Mouse (Mus musculus) kidney, postnatal 0 days (tissue): ENCODE results near the gene Rhox3e. TPM values are rescaled to one million over a fixed set of nuclear protein-coding genes. Genes with fewer than 3 reads are reported as not detected.
"Not testable (repeated sequence)": the region's sequence is repeated elsewhere in the genome, so short reads cannot be mapped to it uniquely, and the experiment has no call there.

ENCODE experiments used
- ATAC-seq: fragments of 200-750 bp; cut with Nextera tagmentation; replicated peaks from 2 replicates; pipeline ENCODE4 v1.8.0; 2017; ENCODE audit warnings: low read depth, moderate number of reproducible peaks, moderate TSS enrichment, moderate library complexity; ENCODE audit not compliant: low FRiP score
- DNase-seq: peaks from one replicate; pipeline ENCODE4 v3.0.0-alpha.2; 2016; ENCODE audit warnings: low spot score
- H3K27ac ChIP-seq: fragments of 300-500 bp; sonication (generic); 2 replicates; pipeline ENCODE4 v1.5.1; 2014; ENCODE audit warnings: mild to moderate bottlenecking
- H3K27me3 ChIP-seq: fragments of 300-500 bp; sonication (generic); 2 replicates; pipeline ENCODE4 v1.6.1; 2014; ENCODE audit warnings: low read length, mixed read lengths; ENCODE audit not compliant: insufficient read depth
- H3K36me3 ChIP-seq: fragments of 300-500 bp; sonication (generic); 2 replicates; pipeline ENCODE4 v1.6.1; 2014; ENCODE audit warnings: low read length, mixed read lengths; ENCODE audit not compliant: insufficient read depth
- H3K4me1 ChIP-seq: fragments of 300-500 bp; sonication (generic); replicated peaks from 2 replicates; pipeline ENCODE4 v1.6.1; 2014; ENCODE audit warnings: antibody characterized with exemption, low read length, mixed read lengths; ENCODE audit not compliant: insufficient read depth
- H3K4me2 ChIP-seq: fragments of 300-500 bp; sonication (generic); 2 replicates; pipeline ENCODE4 v1.6.1; 2014; ENCODE audit warnings: mild to moderate bottlenecking, low read length, moderate library complexity, mixed read lengths
- H3K4me3 ChIP-seq: fragments of 300-500 bp; sonication (generic); replicated peaks from 2 replicates; pipeline ENCODE4 v1.5.1; 2014; ENCODE audit warnings: low read depth, low read length
- H3K9ac ChIP-seq: fragments of 300-500 bp; sonication (generic); 2 replicates; pipeline ENCODE4 v1.6.1; 2014; ENCODE audit warnings: low read depth, low read length
- H3K9me3 ChIP-seq: fragments of 300-500 bp; sonication (generic); replicated peaks from 2 replicates; pipeline ENCODE4 v1.6.1; 2016; ENCODE audit warnings: low read length, inconsistent platforms, mixed read lengths
- WGBS: fragments of 180-500 bp; shearing (Covaris S2); extraction: QIAGEN DNeasy Blood & Tissue Kit; methylation state at CpG from one replicate; pipeline ENCODE4 v1.1.7; 2014; 5-methylcytosine and 5-hydroxymethylcytosine counted together
- polyA plus RNA-seq: library from polyadenylated mRNA; unstranded; fragments of >200 nt; fragmentation: Nextera tagmentation; extraction: Ambion mirVana; gene quantifications from 2 replicates; pipeline ENCODE4 v1.2.1, GENCODE M21; 2015

Rhox3e gene
- polyA plus RNA-seq, result not detected in 2 replicates

GRCm38 (mm10) chrX:37541719-37542118 lies at the start of gene Rhox3e:
Gene Rhox3e, plus strand, starts transcription at chrX:37542019.
- WGBS, result no CpG with 5 or more reads among the region's 4 CpGs
- H3K27ac ChIP-seq, H3K4me2 ChIP-seq, H3K36me3 ChIP-seq, DNase-seq, H3K27me3 ChIP-seq, H3K9me3 ChIP-seq, ATAC-seq, H3K9ac ChIP-seq, H3K4me3 ChIP-seq, H3K4me1 ChIP-seq: not testable (repeated sequence)

GRCm38 (mm10) chrX:37514059-37514458 lies 27.8 kb upstream of the Rhox3e start, which contains the start of gene Rhox4d:
Gene Rhox4d, plus strand, starts transcription at chrX:37514359.
- not testable (repeated sequence) for H3K4me1 ChIP-seq, H3K36me3 ChIP-seq, ATAC-seq, H3K27me3 ChIP-seq, H3K4me2 ChIP-seq, DNase-seq, H3K9ac ChIP-seq, H3K9me3 ChIP-seq, H3K27ac ChIP-seq, H3K4me3 ChIP-seq
- WGBS, result 96% methylated on average over 15 of the region's 18 CpGs

DNA sequence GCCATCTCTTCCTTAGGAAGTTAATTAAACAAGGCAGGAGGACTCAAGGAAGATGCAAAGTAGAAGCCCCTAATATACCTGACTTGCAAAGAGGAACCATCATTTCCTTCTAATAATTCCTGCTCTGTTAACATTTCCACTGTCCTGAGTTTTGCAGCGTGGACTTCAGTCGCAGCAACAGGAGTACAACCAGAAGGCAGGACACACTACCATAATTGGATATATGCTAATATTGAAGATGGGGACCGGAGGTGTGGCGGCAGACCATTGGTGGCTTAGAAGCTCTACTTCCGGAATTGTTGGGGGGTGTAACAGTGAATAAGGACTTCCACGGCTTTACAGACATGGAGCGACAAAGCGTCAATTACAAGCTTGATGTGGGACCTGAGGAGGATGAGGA lies 11.7 kb upstream of the Rhox3e start, which contains the start of gene Rhox2e:
TSS of gene Rhox2e (plus strand) at position 301 of the 400 bp plus-strand sequence.
- not testable (repeated sequence) for H3K4me1 ChIP-seq, H3K27ac ChIP-seq, H3K27me3 ChIP-seq, ATAC-seq, H3K4me3 ChIP-seq, H3K36me3 ChIP-seq, H3K4me2 ChIP-seq, H3K9ac ChIP-seq, DNase-seq, H3K9me3 ChIP-seq
- 93% methylated on average over 2 of the region's 8 CpGs for WGBS

DNA sequence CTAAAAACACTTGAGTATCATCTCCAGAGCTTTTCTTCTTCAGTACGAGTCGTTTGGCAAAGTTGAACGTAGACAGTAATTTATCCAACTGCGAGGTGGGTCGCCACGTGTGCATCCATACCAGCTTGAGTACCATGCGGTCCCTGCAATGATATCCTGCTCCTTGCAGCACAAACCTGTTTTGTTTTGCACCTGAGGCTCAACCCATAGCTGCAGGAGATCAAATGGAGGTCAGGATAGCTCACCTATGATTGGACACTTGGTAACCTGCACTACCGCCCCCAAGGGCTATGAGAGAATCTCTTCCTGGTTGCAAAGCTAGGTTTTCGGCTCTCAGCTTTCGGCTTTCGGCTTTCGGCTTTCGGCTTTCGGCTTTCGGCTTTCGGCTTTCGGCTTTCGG lies 15.3 kb downstream of the Rhox3e start, which contains the start of gene Rhox4e:
TSS of gene Rhox4e (plus strand) at position 301 of the 400 bp plus-strand sequence.
- H3K36me3 ChIP-seq, DNase-seq, H3K4me2 ChIP-seq, H3K9ac ChIP-seq, ATAC-seq, H3K27me3 ChIP-seq, H3K27ac ChIP-seq, H3K9me3 ChIP-seq, H3K4me1 ChIP-seq, H3K4me3 ChIP-seq: not testable (repeated sequence)
- 95% methylated on average over 10 of the region's 18 CpGs for WGBS

DNA sequence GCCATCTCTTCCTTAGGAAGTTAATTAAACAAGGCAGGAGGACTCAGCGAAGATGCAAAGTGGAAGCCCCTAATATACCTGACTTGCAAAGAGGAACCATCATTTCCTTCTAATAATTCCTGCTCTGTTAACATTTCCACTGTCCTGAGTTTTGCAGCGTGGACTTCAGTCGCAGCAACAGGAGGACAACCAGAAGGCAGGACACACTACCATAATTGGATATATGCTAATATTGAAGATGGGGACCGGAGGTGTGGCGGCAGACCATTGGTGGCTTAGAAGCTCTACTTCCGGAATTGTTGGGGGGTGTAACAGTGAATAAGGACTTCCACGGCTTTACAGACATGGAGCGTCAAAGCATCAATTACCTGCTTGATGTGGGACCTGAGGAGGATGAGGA lies 29.3 kb downstream of the Rhox3e start, which contains the start of gene Rhox2f:
TSS of gene Rhox2f (plus strand) at position 301 of the 400 bp plus-strand sequence.
- H3K36me3 ChIP-seq, H3K9ac ChIP-seq, H3K4me3 ChIP-seq, ATAC-seq, H3K4me2 ChIP-seq, H3K4me1 ChIP-seq, DNase-seq, H3K27ac ChIP-seq, H3K27me3 ChIP-seq, H3K9me3 ChIP-seq: not testable (repeated sequence)
- 92% methylated on average over 6 of the region's 8 CpGs for WGBS

- not testable (repeated sequence) for H3K9me3 ChIP-seq, H3K9ac ChIP-seq, H3K27me3 ChIP-seq, H3K4me1 ChIP-seq, H3K4me3 ChIP-seq, H3K36me3 ChIP-seq, H3K4me2 ChIP-seq, H3K27ac ChIP-seq, ATAC-seq
- DNase-seq, result peak; percentile 0
- 40% methylated on average over 2 of the region's 2 CpGs for WGBS
These were observed 30.8 kb downstream of the Rhox3e start for GRCm38 (mm10) chrX:37572638-37573037.

DNA sequence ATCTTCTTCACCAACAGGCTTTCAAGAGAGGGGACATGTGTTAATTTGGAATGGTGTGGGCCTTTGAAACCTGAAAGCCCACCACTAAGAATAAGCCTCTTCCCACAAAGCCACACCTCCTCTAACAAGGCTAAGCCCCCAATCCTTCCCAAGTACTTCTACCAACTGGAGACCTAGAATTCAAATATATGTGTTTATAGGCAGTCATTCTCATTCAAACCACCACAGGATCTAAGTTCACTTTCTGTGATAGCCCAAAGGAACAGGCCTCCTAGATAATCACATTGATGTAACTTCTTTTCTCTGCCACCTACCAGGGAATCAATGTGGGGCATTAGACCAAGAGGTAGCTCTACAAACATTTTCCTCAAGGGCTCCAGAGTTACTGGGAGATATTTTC lies 38.9 kb downstream of the Rhox3e start, which contains the start of gene Rhox3f:
TSS of gene Rhox3f (plus strand) at position 301 of the 400 bp plus-strand sequence.
- DNase-seq, H3K4me2 ChIP-seq, H3K9ac ChIP-seq, ATAC-seq, H3K27ac ChIP-seq, H3K9me3 ChIP-seq, H3K27me3 ChIP-seq, H3K4me1 ChIP-seq, H3K4me3 ChIP-seq, H3K36me3 ChIP-seq: not testable (repeated sequence)

Other genes with a start within 250 kb of the Rhox3e start
- gene Rhox3a2, start 162.0 kb upstream of the Rhox3e start, polyA plus RNA-seq, result not detected in 2 replicates
- not detected in 2 replicates for gene Rhox4a2, start 151.2 kb upstream of the Rhox3e start, polyA plus RNA-seq
- not detected in 2 replicates for gene Rhox2b, start 130.0 kb upstream of the Rhox3e start, polyA plus RNA-seq
- gene Rhox4b, start 109.5 kb upstream of the Rhox3e start, polyA plus RNA-seq, result not detected in 2 replicates
- gene Rhox2c, start 88.3 kb upstream of the Rhox3e start, polyA plus RNA-seq, result not detected in 2 replicates
- not detected in 2 replicates for gene Rhox3c, start 83.4 kb upstream of the Rhox3e start, polyA plus RNA-seq
- gene Rhox4c, start 61.7 kb upstream of the Rhox3e start, polyA plus RNA-seq, result not detected in 2 replicates
- gene Rhox2d, start 48.6 kb upstream of the Rhox3e start, polyA plus RNA-seq, result not detected in 2 replicates
- not detected in 2 replicates for gene Rhox4d, start 27.7 kb upstream of the Rhox3e start, polyA plus RNA-seq
- gene Rhox2e, start 11.6 kb upstream of the Rhox3e start, polyA plus RNA-seq, result not detected in 2 replicates
- gene Rhox4e, start 15.4 kb downstream of the Rhox3e start, polyA plus RNA-seq, result not detected in 2 replicates
- gene Rhox2f, start 29.4 kb downstream of the Rhox3e start, polyA plus RNA-seq, result not detected in 2 replicates
- gene Rhox3f, start 39.0 kb downstream of the Rhox3e start, polyA plus RNA-seq, result not detected in 2 replicates
- gene Rhox4f, start 65.7 kb downstream of the Rhox3e start, polyA plus RNA-seq, result not detected in 2 replicates
- not detected in 2 replicates for gene Rhox3g, start 86.6 kb downstream of the Rhox3e start, polyA plus RNA-seq
- not detected in 2 replicates for gene Rhox2g, start 101.5 kb downstream of the Rhox3e start, polyA plus RNA-seq
- gene Rhox4g, start 109.3 kb downstream of the Rhox3e start, polyA plus RNA-seq, result not detected in 2 replicates
- gene Rhox3h, start 126.7 kb downstream of the Rhox3e start, polyA plus RNA-seq, result not detected in 2 replicates
- not detected in 2 replicates for gene Rhox2h, start 131.3 kb downstream of the Rhox3e start, polyA plus RNA-seq